Mouse (Mus musculus) liver, embryonic 16.5 days (tissue): ENCODE results near the gene Actr3. TPM values are rescaled to one million over a fixed set of nuclear protein-coding genes. Genes with fewer than 3 reads are reported as not detected.

Source experiments
- ATAC-seq: fragments of 200-750 bp; cut with Nextera tagmentation; 2 replicates; pipeline ENCODE4 v1.8.0; 2017; ENCODE audit warnings: low read depth, mild to moderate bottlenecking, moderate number of reproducible peaks, moderate library complexity
- H3K27ac ChIP-seq: fragments of 300-500 bp; sonication (generic); 2 replicates; pipeline ENCODE4 v1.5.1; 2014; ENCODE audit warnings: mild to moderate bottlenecking, low read length
- H3K27me3 ChIP-seq: fragments of 300-500 bp; sonication (generic); 2 replicates; pipeline ENCODE4 v1.6.1; 2014; ENCODE audit warnings: low read depth, low read length, mixed read lengths; ENCODE audit not compliant: control insufficient read depth, insufficient read depth
- H3K36me3 ChIP-seq: fragments of 300-500 bp; sonication (generic); 2 replicates; pipeline ENCODE4 v1.6.1; 2014; ENCODE audit warnings: mild to moderate bottlenecking; ENCODE audit not compliant: control insufficient read depth, insufficient read depth
- H3K4me1 ChIP-seq: fragments of 300-500 bp; sonication (generic); 2 replicates; pipeline ENCODE4 v1.6.1; 2014; ENCODE audit warnings: low read depth, low read length, mixed read lengths; ENCODE audit not compliant: control insufficient read depth
- H3K4me2 ChIP-seq: fragments of 300-500 bp; sonication (generic); 2 replicates; pipeline ENCODE4 v1.6.1; 2014; ENCODE audit warnings: low read depth, low read length, mixed read lengths
- H3K4me3 ChIP-seq: fragments of 300-500 bp; sonication (generic); 2 replicates; pipeline ENCODE4 v1.5.1; 2014; ENCODE audit warnings: low read depth, mild to moderate bottlenecking, low read length
- H3K9ac ChIP-seq: fragments of 300-500 bp; sonication (generic); 2 replicates; pipeline ENCODE4 v1.6.1; 2014; ENCODE audit warnings: low read depth, low read length
- H3K9me3 ChIP-seq: fragments of 300-500 bp; sonication (generic); replicated peaks from 2 replicates; pipeline ENCODE4 v1.6.1; 2016; ENCODE audit warnings: low read length; ENCODE audit not compliant: control insufficient read depth
- WGBS: fragments of 180-500 bp; shearing (Covaris S2); extraction: QIAGEN DNeasy Blood & Tissue Kit; methylation state at CpG from one replicate; pipeline ENCODE4 v1.1.7; 2014; ENCODE audit not compliant: insufficient replicate concordance; 5-methylcytosine and 5-hydroxymethylcytosine counted together
- polyA plus RNA-seq: library from polyadenylated mRNA; unstranded; fragments of >200 nt; fragmentation: Nextera tagmentation; extraction: Ambion mirVana; gene quantifications from 2 replicates; pipeline ENCODE4 v1.2.1, GENCODE M21; 2015

Actr3 gene
- polyA plus RNA-seq, 1 experiment from 2014 or later = 123 TPM

DNA sequence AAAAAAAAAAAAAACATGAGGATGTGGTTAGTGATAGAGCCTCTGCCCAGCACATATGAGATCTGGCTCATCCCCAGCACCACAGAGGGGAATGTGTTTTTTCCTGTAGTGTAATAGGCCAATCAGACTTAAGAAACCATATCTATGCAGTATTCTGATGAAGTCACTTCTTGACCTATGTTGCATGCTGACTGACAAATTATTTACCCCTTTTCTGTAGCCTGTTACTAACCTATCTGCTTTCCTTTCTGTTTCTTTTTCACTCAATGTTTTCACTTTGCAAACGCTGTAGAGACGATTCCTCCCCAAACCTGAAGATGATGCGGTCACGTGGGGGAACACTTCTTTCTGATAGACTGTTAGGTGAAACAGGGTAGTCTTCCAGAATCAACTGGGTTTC is 32.4 kb upstream of the Actr3 start:
- WGBS = 59% methylated on average over 4 of the region's 4 CpGs
- H3K36me3 ChIP-seq = no peaks in the 10 kb centered on the region
- no peak overlapping the region for H3K27ac ChIP-seq
- no peak overlapping the region for H3K4me3 ChIP-seq
- H3K4me2 ChIP-seq = no peak overlapping the region
- no peaks in the 10 kb centered on the region for H3K27me3 ChIP-seq
- no peak overlapping the region for H3K9ac ChIP-seq
- no peak for ATAC-seq
- no peaks in the 10 kb centered on the region for H3K4me1 ChIP-seq
- H3K9me3 ChIP-seq = no peaks in the 10 kb centered on the region

- no peaks in the 10 kb centered on the region for H3K27me3 ChIP-seq
- no peak for ATAC-seq
- peak overlapping the region; percentile 31; the same call in 1 of the 2 replicates for H3K27ac ChIP-seq
- no peaks in the 10 kb centered on the region for H3K36me3 ChIP-seq
- no peak overlapping the region for H3K9ac ChIP-seq
- no peak overlapping the region for H3K4me3 ChIP-seq
- no peaks in the 10 kb centered on the region for H3K9me3 ChIP-seq
- H3K4me2 ChIP-seq = no peak overlapping the region
- 16% methylated on average over 10 of the region's 10 CpGs for WGBS
- H3K4me1 ChIP-seq = no peaks in the 10 kb centered on the region
Observed at GRCm38 (mm10) chr1:125466621-125467257, 31.2 kb upstream of the Actr3 start.

- no peak for ATAC-seq
- Histone ChIP-seq H3K4me2 (no peak overlapping the region), H3K36me3 (no peaks in the 10 kb centered on the region), H3K4me3 (no peak overlapping the region), H3K9ac (no peak overlapping the region), H3K9me3 (no peaks in the 10 kb centered on the region), H3K4me1 (no peaks in the 10 kb centered on the region), H3K27ac (no peak overlapping the region), H3K27me3 (no peaks in the 10 kb centered on the region)
- 60% methylated on average over 4 of the region's 4 CpGs for WGBS
Observed at GRCm38 (mm10) chr1:125464011-125464410, 28.5 kb upstream of the Actr3 start.

GRCm38 (mm10) chr1:125463349-125463748 is 27.8 kb upstream of the Actr3 start:
- Histone ChIP-seq H3K9ac (no peak overlapping the region), H3K27me3 (no peaks in the 10 kb centered on the region), H3K4me3 (no peak overlapping the region), H3K27ac (no peak overlapping the region), H3K36me3 (no peaks in the 10 kb centered on the region), H3K4me1 (no peaks in the 10 kb centered on the region), H3K9me3 (no peaks in the 10 kb centered on the region), H3K4me2 (no peak overlapping the region)
- no peak for ATAC-seq
- WGBS = 56% methylated on average over 2 of the region's 2 CpGs

- no peak overlapping the region for H3K9ac ChIP-seq
- ATAC-seq = peak; percentile 54
Observed at GRCm38 (mm10) chr1:125462917-125463316, 27.4 kb upstream of the Actr3 start.

DNA sequence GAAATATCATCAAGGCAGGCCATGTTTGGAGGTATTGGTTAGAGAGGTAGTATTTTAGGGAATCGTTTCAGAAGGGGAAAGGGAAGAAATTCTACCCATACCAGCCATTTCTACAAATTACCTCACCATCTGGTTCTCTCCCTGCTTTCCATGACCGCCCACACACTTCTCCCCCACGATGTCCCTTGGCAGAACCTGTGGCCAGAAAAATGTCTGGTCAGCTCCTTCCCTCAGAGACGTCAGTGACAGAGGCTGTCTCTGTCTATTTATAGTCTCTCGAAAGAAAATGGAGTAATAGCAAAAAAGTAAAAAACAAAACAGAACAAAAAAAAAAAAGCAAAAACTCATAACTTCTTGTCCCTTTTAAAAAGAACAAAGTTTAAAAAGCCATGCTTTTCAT is 23.0 kb upstream of the Actr3 start:
- ATAC-seq = no peak
- no peaks in the 10 kb centered on the region for H3K9me3 ChIP-seq
- no peaks in the 10 kb centered on the region for H3K27me3 ChIP-seq
- WGBS = 28% methylated on average over 5 of the region's 5 CpGs
- H3K4me1 ChIP-seq = no peaks in the 10 kb centered on the region
- H3K27ac ChIP-seq = no peak overlapping the region
- no peak overlapping the region for H3K4me2 ChIP-seq
- H3K9ac ChIP-seq = no peak overlapping the region
- H3K36me3 ChIP-seq = no peaks in the 10 kb centered on the region
- H3K4me3 ChIP-seq = no peak overlapping the region

More at GRCm38 (mm10) chr1:125462917-125463316, 27.4 kb upstream of the Actr3 start:
- H3K27me3 ChIP-seq = no peaks in the 10 kb centered on the region
- no peaks in the 10 kb centered on the region for H3K36me3 ChIP-seq
- 45% methylated on average over 1 of the region's 1 CpGs for WGBS
- no peak overlapping the region for H3K4me2 ChIP-seq
- no peaks in the 10 kb centered on the region for H3K9me3 ChIP-seq
- H3K4me1 ChIP-seq = no peaks in the 10 kb centered on the region
- no peak overlapping the region for H3K4me3 ChIP-seq
- 0 out of 2 replicates have a peak overlapping the region, but pooled peaks have one; percentile 17 for H3K27ac ChIP-seq

DNA sequence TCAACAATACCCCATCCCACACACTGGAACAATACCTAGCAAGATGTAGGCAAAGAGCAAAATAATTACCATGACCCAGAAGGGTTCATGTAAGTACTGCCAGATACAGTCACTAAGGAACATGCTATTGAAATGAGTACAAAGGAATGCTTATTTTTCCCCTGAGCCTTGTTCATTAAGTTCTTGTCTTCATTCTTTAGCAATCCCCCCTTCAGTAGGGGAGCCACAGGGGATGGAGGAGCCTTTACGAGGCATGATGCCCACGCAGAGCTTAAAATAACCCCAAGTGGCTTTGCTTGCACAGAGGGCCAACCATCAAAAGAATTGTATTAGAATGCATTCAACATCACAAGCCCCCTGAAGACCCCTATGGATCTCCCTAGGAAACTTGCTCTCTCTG is 19.6 kb upstream of the Actr3 start:
- H3K27me3 ChIP-seq = no peaks in the 10 kb centered on the region
- H3K9ac ChIP-seq = no peak overlapping the region
- H3K4me2 ChIP-seq = no peak overlapping the region
- H3K27ac ChIP-seq = no peak overlapping the region
- WGBS = 56% methylated on average over 2 of the region's 2 CpGs
- no peaks in the 10 kb centered on the region for H3K9me3 ChIP-seq
- no peaks in the 10 kb centered on the region for H3K4me1 ChIP-seq
- no peak for ATAC-seq
- H3K36me3 ChIP-seq = no peaks in the 10 kb centered on the region
- no peak overlapping the region for H3K4me3 ChIP-seq

- no peak overlapping the region for H3K27ac ChIP-seq
- 64% methylated on average over 4 of the region's 4 CpGs for WGBS
- no peak overlapping the region for H3K4me2 ChIP-seq
- no peaks in the 10 kb centered on the region for H3K27me3 ChIP-seq
- no peaks in the 10 kb centered on the region for H3K36me3 ChIP-seq
- H3K4me1 ChIP-seq = no peaks in the 10 kb centered on the region
- ATAC-seq = no peak
- H3K9ac ChIP-seq = no peak overlapping the region
- no peaks in the 10 kb centered on the region for H3K9me3 ChIP-seq
- no peak overlapping the region for H3K4me3 ChIP-seq
Observed at GRCm38 (mm10) chr1:125450282-125451000, 14.9 kb upstream of the Actr3 start.

GRCm38 (mm10) chr1:125447926-125448325 is 12.4 kb upstream of the Actr3 start:
- no peaks in the 10 kb centered on the region for H3K36me3 ChIP-seq
- ATAC-seq = no peak
- H3K4me2 ChIP-seq = no peak overlapping the region
- H3K4me1 ChIP-seq = no peaks in the 10 kb centered on the region
- H3K9ac ChIP-seq = no peak overlapping the region
- no peaks in the 10 kb centered on the region for H3K9me3 ChIP-seq
- no peak overlapping the region for H3K4me3 ChIP-seq
- H3K27me3 ChIP-seq = no peaks in the 10 kb centered on the region
- H3K27ac ChIP-seq = no peak overlapping the region
